Mouse (Mus musculus) heart, embryonic 16.5 days (tissue): Measurements from ENCODE around the gene 1700049E17Rik1. TPM values are rescaled to one million over a fixed set of nuclear protein-coding genes. Genes with fewer than 3 reads are reported as not detected.
"Not testable (repeated sequence)": the region's sequence is repeated elsewhere in the genome, so short reads cannot be mapped to it uniquely, and the experiment has no call there.

Experiments used
- ATAC-seq: fragments of 200-750 bp; cut with Nextera tagmentation; replicated peaks from 2 replicates; pipeline ENCODE4 v1.8.0; 2017; ENCODE audit warnings: moderate number of reproducible peaks; ENCODE audit not compliant: insufficient read depth, low FRiP score; ENCODE audit errors: extremely low read depth
- H3K27ac ChIP-seq: fragments of 300-500 bp; sonication (generic); 2 replicates; pipeline ENCODE4 v1.5.1; 2014; ENCODE audit warnings: mild to moderate bottlenecking, low read length, control low read depth, moderate library complexity
- H3K27me3 ChIP-seq: fragments of 300-500 bp; sonication (generic); 2 replicates; pipeline ENCODE4 v1.6.1; 2014; ENCODE audit warnings: low read length, mixed read lengths; ENCODE audit not compliant: control insufficient read depth, insufficient read depth
- H3K36me3 ChIP-seq: fragments of 300-500 bp; sonication (generic); 2 replicates; pipeline ENCODE4 v1.6.1; 2014; ENCODE audit not compliant: control insufficient read depth, insufficient read depth
- H3K4me1 ChIP-seq: fragments of 300-500 bp; sonication (generic); 2 replicates; pipeline ENCODE4 v1.6.1; 2014; ENCODE audit warnings: low read length, mixed read lengths; ENCODE audit not compliant: control insufficient read depth, insufficient read depth
- H3K4me2 ChIP-seq: fragments of 300-500 bp; sonication (generic); 2 replicates; pipeline ENCODE4 v1.6.1; 2014; ENCODE audit warnings: low read depth, mild to moderate bottlenecking, control low read depth, low read length
- H3K4me3 ChIP-seq: fragments of 300-500 bp; sonication (generic); 2 replicates; pipeline ENCODE4 v1.5.1; 2014; ENCODE audit warnings: mild to moderate bottlenecking, control low read depth, low read length
- H3K9ac ChIP-seq: fragments of 300-500 bp; sonication (generic); 2 replicates; pipeline ENCODE4 v1.6.1; 2014; ENCODE audit warnings: low read length, control low read depth
- H3K9me3 ChIP-seq: fragments of 300-500 bp; sonication (generic); replicated peaks from 2 replicates; pipeline ENCODE4 v1.6.1; 2016; ENCODE audit warnings: low read length; ENCODE audit not compliant: control insufficient read depth
- WGBS: fragments of 180-500 bp; shearing (Covaris S2); extraction: QIAGEN DNeasy Blood & Tissue Kit; methylation state at CpG from one replicate; pipeline ENCODE4 v1.1.7; 2014; 5-methylcytosine and 5-hydroxymethylcytosine counted together
- polyA plus RNA-seq: library from polyadenylated mRNA; unstranded; fragments of >200 nt; fragmentation: Nextera tagmentation; extraction: Ambion mirVana; gene quantifications from 2 replicates; pipeline ENCODE4 v1.2.1, GENCODE M21; 2015

1700049E17Rik1 gene
- not detected in 2 replicates for polyA plus RNA-seq

DNA sequence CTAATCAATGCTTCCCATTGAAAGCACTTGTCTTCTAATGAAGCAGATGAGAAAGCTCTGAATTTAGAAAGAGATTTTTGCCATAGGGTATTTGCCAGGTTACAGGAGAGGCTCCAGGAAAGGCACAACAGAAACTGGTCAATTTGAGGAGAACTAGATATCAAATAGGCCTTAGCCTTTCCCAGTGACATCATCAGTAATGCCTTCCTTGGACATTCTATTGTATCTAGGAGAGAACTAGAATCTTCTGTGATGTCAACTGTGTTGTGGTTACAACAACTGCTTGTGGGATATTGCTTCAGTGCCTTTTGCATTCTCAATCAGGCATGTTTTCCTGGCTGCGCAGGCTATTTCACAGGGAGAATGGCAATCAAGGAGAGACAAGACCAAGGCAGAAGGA lies at the start of gene 1700049E17Rik1:
Gene 1700049E17Rik1, plus strand, starts transcription at position 301 of the 400 bp plus-strand sequence.
- not testable (repeated sequence) for H3K4me1 ChIP-seq, H3K4me2 ChIP-seq, H3K9ac ChIP-seq, H3K36me3 ChIP-seq, H3K4me3 ChIP-seq, H3K27me3 ChIP-seq, H3K9me3 ChIP-seq, ATAC-seq, H3K27ac ChIP-seq
- no CpG with 5 or more reads among the region's 1 CpGs for WGBS

DNA sequence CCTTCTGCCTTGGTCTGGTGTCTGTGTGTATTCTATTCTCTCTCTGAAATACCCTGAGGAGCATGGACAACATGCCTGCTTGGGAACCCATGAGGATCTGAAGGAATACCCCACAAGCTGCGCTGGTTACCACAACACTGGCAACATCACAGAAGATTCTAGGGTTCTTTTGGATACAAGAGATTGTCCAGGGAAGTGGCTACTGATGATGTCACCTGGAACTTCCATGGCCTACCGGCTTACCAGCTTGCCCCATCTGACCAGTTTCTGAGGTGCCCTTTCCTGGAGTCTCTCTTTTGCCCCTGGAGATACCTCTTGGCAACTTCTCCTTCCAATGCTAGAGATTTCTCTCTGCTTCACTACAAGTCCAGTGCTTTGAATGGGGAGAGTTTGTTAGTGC lies 17.6 kb upstream of the 1700049E17Rik1 start, which contains the start of gene Gm7980:
Gene Gm7980, minus strand, starts transcription at position 101 of the 400 bp plus-strand sequence.
- H3K4me3 ChIP-seq, H3K9me3 ChIP-seq, H3K4me1 ChIP-seq, H3K27me3 ChIP-seq, H3K9ac ChIP-seq, H3K36me3 ChIP-seq, ATAC-seq, H3K27ac ChIP-seq, H3K4me2 ChIP-seq: not testable (repeated sequence)
- no CpG with 5 or more reads among the region's 2 CpGs for WGBS

DNA sequence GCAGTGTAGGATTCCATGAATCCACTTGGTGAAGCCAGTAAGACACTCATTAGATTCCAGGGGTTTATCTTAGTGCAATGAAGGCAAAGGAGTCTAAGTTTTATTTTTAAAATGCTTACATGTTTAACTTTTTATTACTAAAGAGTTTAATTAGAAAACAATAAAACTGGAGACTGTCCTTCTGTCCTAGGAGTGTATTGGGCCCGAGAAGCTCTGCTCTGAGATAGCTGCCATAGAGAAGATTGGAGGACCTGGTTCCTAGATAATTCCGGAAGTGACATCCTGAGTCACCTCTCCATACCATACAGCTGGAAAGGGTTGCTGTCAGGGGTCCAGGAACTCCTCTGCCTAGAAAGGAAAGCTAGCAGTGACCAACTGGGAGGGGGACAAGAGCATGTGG lies 18.9 kb downstream of the 1700049E17Rik1 start, which contains the start of gene 1700024B05Rik:
Gene 1700024B05Rik, plus strand, starts transcription at position 301 of the 400 bp plus-strand sequence.
- not testable (repeated sequence) for H3K4me3 ChIP-seq, H3K4me1 ChIP-seq, H3K36me3 ChIP-seq, H3K27ac ChIP-seq, ATAC-seq, H3K4me2 ChIP-seq, H3K27me3 ChIP-seq, H3K9me3 ChIP-seq, H3K9ac ChIP-seq
- 79% methylated on average over 1 of the region's 2 CpGs for WGBS

DNA sequence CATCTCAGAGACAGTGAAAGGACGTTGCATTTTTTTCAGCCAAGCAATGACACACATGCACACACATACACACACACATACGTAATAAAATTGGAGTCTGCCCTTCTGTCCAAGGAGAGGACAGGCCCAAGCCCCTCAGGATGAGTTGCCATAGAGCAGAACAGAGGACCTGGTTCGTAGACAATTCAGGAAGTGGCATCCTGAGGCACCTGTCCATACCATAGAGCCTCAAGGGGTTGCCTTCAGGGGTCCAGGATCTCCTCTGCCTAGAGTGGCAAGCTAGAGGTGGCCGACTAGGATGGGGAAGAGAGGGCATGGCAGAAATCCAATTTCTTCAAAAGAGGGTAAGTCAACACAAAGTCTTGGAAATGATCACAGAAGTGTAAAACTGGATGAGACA lies 39.3 kb downstream of the 1700049E17Rik1 start:
- ATAC-seq, result not testable (repeated sequence)

DNA sequence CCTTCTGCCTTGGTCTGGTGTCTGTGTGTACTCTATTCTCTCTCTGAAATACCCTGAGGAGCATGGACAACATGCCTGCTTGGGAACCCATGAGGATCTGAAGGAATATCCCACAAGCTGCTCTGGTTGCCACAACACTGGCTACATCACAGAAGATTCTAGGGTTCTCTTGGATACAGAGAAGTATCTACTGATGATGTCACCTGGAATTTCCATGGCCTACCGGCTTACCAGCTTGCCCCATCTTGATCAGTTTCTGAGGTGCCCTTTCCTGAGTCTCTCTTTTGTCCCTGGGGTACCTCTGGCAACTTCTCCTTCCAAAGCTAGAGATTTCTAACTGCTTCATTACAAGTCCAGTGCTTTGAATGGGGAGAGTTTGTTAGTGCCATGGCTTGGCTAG lies 43.1 kb downstream of the 1700049E17Rik1 start, which contains the start of gene Gm6401:
Gene Gm6401, minus strand, starts transcription at position 101 of the 400 bp plus-strand sequence.
- H3K36me3 ChIP-seq, H3K9me3 ChIP-seq, H3K4me2 ChIP-seq, H3K4me3 ChIP-seq, H3K4me1 ChIP-seq, H3K27ac ChIP-seq, H3K27me3 ChIP-seq, ATAC-seq, H3K9ac ChIP-seq: not testable (repeated sequence)
- WGBS, result 73% methylated on average over 1 of the region's 1 CpGs

More for the DNA sequence above, 39.3 kb downstream of the 1700049E17Rik1 start:
- H3K9ac ChIP-seq, H3K4me1 ChIP-seq, H3K36me3 ChIP-seq, H3K27me3 ChIP-seq, H3K9me3 ChIP-seq, H3K4me3 ChIP-seq, H3K27ac ChIP-seq, H3K4me2 ChIP-seq: not testable (repeated sequence)
- WGBS, result 53% methylated on average over 4 of the region's 4 CpGs

DNA sequence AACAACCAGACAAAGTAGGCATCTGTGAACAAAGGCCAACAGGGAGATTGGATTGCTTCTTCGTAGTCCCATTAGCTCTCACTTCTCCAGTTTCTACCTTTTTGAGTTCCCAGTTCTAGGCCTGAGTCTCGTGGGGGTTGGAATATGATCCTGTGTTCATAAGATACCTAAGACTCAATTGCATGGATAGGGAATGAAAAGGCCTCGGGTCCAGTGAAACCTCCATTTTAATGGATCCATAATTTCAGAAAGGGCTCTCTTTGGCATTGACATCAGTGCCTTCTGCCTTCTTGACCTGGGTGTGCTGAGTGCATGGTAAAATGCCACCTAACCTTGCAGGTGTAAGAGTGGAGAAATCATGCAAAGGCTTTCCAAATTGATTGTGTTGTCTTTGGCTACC lies 43.8 kb downstream of the 1700049E17Rik1 start:
- not testable (repeated sequence) for H3K9me3 ChIP-seq, H3K4me1 ChIP-seq, H3K4me3 ChIP-seq, H3K4me2 ChIP-seq, H3K9ac ChIP-seq, H3K27me3 ChIP-seq, H3K36me3 ChIP-seq, ATAC-seq, H3K27ac ChIP-seq
- WGBS, result 48% methylated on average over 3 of the region's 3 CpGs

Other genes starting within 250 kb of the 1700049E17Rik1 start
- gene Gm8068, start 223.1 kb upstream of the 1700049E17Rik1 start, polyA plus RNA-seq, result not detected in 2 replicates
- gene Gm7929, start 174.3 kb upstream of the 1700049E17Rik1 start, polyA plus RNA-seq, result not detected in 2 replicates
- gene Gm47189, start 152.5 kb upstream of the 1700049E17Rik1 start, polyA plus RNA-seq, result not detected in 2 replicates
- gene Gm7980, start 17.7 kb upstream of the 1700049E17Rik1 start, polyA plus RNA-seq, result not detected in 2 replicates
- not detected in 2 replicates for gene 1700024B05Rik, start 19.0 kb downstream of the 1700049E17Rik1 start, polyA plus RNA-seq
- not detected in 2 replicates for gene Gm6401, start 43.0 kb downstream of the 1700049E17Rik1 start, polyA plus RNA-seq
- not detected in 2 replicates for gene Gm3543, start 58.4 kb downstream of the 1700049E17Rik1 start, polyA plus RNA-seq
- gene Gm7951, start 192.4 kb downstream of the 1700049E17Rik1 start, polyA plus RNA-seq, result not detected in 2 replicates
- gene Gm17027, start 237.7 kb downstream of the 1700049E17Rik1 start, polyA plus RNA-seq, result not detected in 2 replicates